Mouse (Mus musculus) thymus, adult 18-20 months (tissue): Measurements from ENCODE around the gene Rbm25.
A peak's percentile ranks its signal among the peaks of the same experiment; 100 is the strongest.

Experiments used
- DNase-seq, 2 experiments: peaks; one replicate each; pipeline ENCODE4 v3.0.0; 2022; ENCODE audit warnings: mixed read lengths in 2 of 2

Gene Rbm25

DNA sequence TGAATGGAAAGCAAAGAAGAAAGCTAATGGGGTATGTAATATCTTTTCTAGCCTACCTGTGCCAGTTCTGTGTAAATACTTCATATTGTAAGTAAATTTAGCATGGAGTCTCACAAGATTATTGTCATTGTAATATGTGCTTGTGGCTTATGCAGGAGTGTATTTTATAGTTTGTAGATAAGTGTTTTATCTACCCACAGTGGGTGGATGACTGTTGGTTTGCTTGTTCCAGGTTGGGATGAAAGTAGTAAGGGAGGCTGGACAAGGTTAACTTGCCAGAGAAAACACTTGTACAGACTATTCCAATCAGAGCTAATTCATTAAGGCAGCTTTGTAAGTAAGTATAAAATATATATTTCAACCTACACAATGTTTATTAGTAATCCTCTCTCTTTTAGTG lies 20.4 kb downstream of the Rbm25 start:
- DNase-seq: no peak

DNA sequence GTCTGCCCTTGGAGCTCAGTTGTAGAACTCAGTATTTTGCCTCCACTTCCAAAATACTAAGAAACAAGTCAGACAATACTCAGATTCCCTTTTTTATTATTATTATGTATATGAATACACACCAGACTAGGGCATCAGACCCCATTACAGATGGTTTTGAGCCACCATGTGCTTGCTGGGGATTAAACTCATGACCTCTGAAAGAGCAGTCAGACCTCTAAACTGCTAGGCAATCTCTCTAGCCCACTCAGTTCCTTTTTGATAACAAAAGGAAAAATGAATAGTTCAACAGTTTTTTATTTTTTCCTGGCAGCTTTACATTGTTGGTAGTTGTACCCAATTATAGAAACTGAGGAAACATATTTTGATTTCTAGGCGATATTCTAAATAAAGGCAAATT lies 54.4 kb downstream of the Rbm25 start:
- no peak for DNase-seq

- DNase-seq: no peak
Observed at GRCm38 (mm10) chr12:83686575-83687350, 55.7 kb downstream of the Rbm25 start.

DNA sequence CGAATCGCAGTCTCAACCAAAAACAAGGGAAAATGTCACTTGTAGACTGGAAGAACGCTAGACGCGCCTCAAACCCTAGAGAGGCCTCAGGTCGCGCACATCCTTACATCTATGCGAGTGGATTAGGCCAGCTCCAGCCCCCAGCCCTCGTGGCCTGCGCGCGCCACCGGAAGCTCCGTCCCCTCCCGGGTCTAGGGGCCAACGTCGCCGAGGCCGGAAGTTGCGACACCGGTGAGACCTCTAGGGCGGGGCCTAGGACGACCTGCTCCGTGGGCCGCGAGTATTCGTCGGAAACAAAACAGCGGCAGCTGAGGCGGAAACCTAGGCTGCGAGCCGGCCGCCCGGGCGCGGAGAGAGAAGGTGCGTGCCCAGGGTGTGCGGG lies 56.9 kb downstream of the Rbm25 start, which contains the start of gene Psen1:
Gene Psen1, plus strand, starts transcription at position 219 of the 382 bp plus-strand sequence.
- peak; percentile 86 to 91 for DNase-seq

GRCm38 (mm10) chr12:83688316-83689086 lies 57.5 kb downstream of the Rbm25 start:
- no peak for DNase-seq

DNA sequence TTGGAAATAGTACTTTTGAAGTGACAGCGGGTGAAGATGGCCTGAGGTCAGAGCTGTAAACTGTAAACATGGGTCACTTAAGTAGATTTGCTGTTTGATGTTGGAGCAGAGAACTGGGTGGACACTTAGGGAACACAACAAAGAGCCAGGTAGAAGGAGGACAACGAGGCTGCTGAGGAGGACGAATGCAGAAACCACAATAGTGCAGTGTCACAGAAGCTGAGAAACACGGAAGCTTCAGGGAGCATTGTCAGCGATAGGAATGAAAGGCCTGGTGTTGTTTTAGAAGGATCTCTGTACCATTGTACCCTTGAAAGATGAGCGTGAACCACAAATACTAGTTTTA lies 58.0 kb downstream of the Rbm25 start:
- peak in 1 of 2 experiments; percentile 23 for DNase-seq

- no peak for DNase-seq
Observed at GRCm38 (mm10) chr12:83694011-83694410, 63.0 kb downstream of the Rbm25 start.

GRCm38 (mm10) chr12:83694669-83695068 lies 63.6 kb downstream of the Rbm25 start:
- DNase-seq: no peak

DNA sequence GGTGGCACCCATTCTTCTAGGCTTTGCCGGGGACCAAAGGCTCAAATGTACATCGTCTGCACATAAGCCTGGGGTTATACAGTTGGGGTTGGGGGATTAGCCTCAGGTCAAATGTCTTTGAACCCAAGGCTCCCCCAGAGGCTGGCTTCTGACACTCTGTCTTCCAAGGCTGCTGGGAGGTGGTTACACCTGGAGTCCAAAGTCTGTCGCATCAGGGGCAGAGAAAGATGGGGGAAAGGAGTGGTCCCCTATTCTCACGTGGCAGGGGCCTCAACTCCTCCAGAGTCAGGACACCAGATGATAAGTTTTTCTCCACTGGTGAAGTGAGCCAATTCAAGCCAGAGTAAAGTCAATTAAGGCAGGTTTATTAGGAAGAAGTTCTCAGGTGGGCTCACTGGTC lies 67.6 kb downstream of the Rbm25 start:
- no peak for DNase-seq

DNA sequence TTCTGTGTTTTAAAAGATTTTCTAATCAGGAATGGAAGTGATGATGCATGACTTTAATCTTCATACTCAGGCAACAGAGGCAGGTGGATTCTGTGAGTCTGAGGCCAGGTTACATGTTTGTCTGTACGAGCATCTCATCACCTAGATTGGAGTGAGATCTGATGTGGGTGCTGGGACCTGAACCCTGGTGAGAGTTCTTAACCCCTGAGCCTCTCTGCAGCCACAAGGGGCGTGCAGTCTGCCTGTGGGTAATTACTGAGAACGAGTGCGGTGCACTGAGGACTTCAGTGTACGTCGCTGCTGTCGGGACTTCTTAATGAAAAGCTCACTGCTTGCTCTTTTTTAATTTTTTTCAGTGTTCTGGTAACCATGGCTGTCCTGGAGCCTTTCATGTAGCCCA lies 70.6 kb downstream of the Rbm25 start:
- DNase-seq: no peak

GRCm38 (mm10) chr12:83702796-83703195 lies 71.8 kb downstream of the Rbm25 start:
- no peak for DNase-seq

DNA sequence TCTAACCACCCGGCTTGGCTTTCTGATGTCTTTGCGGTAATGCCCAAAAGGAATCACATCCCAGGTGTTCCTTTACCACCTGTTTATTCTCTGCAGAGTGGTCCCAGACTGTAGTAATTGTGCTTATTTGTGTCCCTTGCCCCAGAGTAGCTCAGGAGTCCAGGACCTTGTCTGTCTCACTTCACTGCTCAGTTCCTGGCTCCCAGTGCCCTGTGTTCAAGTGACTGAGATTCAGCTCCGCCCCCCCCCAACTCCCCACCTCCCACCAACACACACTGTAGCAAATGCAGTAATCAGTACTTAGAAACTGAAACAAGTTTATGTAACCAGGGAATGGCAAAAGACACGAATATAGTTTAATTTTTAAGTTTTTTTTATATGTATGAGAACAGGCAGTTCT lies 75.9 kb downstream of the Rbm25 start:
- DNase-seq: no peak

DNA sequence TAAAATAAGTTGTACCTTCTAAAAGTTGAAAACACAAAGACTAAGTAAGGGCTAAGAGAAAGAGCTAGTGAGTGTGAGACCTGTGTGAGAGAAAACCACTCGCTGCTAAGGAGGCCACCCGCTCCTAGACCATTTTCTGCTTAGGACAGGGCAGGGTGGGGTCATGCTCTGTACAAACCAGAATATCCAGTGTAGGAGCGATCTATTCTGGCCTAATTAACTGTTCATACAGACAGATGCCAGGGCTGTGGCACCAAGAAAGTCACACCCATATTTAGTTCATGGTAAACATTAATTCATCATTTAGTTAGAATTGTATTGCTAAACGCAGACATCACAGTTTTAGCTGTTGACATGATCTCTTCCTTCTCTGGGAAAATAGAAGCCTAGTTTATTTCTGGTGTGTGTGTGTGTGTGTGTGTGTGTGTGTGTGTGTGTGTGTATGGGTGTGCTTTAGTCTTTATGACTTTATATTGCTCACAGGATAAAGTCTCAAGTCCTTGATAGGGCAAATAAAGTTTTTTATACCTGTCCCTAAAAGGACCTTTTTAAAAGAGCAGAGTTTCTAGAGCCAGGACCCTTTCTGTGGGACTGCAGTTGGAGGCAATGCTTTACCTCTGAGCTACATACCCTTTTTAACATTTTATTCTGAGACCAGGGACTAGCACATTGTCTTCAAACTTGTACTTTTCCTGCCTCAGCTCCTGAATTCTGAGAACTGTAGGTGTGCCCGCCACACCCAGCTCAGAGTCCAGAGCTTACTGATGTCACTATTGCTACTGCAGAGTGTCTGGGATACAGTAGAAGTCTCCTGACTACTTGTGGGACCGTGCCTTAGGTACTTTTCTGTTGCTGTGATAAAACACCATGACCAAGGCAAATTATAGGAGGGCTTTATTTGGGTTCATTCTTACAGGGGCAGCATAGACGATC lies 77.4 kb downstream of the Rbm25 start:
- DNase-seq: no peak

- DNase-seq: no peak
Observed at GRCm38 (mm10) chr12:83709934-83710333, 78.9 kb downstream of the Rbm25 start.

DNA sequence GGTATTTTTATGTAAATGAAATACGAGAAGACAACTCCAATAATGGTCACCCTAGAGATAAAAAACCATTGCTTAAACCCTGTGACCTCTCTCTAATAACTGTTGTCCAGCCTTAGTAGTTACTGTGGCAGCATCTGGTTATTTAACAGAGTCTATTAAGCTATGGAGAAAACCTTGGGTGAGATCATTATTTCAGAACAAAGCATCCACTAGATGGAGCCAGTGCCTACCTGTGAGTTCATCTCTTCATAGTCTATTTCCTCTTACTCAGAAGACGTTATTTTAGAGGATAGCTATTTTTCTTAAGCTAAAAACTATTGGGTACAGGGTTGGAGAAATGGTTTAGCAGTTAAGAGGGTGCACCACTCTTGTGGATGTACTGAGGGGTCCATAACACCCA lies 82.7 kb downstream of the Rbm25 start:
- DNase-seq: no peak

GRCm38 (mm10) chr12:83716416-83717184 lies 85.6 kb downstream of the Rbm25 start:
- DNase-seq: no peak

- DNase-seq: no peak
Observed at GRCm38 (mm10) chr12:83719431-83719830, 88.4 kb downstream of the Rbm25 start.

DNA sequence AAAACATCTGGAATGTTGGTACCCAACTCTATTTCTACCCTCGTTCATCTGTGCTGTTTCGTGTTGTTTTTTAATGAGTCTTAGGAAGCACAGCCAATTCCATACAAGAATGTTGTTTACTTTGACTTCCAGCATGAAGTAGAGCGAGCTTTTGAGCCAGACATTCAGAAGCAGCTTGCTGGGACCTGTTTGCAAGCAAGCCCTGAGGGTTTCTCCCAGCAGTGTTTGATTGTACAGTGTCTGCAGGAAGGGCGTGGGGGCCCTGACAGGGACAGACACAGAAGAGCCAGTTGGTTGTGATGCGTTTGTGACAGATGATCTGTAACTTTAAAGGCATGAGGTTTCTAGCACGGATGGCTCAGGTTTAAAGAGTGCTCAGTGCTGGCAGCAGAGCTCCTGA lies 90.2 kb downstream of the Rbm25 start:
- no peak for DNase-seq

DNA sequence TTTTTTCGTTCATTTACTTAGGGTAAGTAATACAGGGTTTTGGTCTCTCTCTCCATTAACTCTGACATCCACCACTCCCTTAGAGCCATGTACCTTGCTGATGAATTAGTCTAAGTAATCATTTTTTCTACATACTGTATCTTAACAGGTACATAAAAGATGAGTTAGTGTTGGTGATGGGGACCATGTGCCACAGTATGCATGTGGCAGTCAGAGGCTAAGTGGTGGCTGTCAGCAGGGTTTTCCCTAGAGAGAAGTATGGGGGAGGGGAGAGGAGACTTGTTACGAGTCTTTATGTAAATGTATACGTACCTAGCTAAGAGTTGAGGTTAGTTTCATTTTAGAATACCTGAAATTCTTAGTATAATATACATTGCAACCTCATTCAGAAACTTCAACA lies 92.0 kb downstream of the Rbm25 start:
- DNase-seq: no peak

DNA sequence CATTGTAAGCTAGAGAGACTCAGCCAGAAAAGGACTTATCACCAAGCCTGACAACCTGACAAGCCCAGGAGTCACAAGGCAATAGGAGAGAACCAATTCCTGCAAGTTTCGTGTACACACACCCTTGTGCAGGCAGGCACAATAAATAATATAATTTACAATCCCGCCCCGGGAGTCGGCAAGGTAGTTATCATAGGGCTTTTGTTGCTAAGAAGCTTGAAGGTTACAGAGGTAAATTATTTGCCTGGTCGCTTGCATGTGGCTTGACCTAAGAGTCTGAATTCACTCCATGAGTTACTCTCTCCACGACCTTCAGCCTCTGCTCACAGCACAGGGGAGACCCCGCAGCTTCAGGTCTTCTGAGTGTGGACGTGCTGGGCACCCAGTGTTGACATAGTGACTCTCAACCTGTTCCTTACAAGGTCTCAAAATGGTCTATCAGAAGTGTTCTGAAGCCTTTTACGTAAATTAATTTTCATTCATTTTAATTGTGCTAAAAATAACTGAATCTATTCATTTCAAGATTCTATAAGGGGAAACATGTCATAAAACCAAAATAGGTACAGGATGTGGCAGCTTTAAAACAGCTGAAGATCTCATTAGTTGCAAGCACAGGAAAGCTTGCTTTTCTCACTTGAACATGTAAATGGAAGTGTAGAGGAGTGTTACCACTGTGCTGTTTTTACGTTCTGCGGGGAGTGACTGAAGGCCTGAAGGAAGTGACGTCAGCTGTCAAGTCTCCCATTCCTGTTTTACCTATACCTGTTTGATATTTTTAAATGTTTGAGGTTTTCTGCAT lies 95.7 kb downstream of the Rbm25 start:
- DNase-seq: no peak

DNA sequence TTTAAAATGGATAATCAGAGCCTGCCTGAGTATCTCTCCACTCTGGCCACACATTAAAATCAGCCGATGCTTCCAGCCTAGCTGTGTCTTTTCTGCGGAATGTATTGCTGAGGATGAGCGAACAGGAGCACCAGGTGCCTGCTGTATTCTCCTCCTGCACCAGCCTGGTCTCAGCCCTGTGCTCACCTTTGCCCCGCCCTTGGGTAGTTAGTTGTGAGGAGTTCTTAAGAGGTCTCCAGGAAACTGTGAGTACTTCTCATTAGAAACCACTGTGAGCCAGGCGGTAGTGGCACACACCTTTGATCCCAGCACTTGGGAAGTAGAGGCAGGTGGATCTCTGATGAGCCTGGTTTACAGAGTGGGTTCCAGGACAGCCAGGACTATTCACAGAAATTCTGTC lies 101.2 kb downstream of the Rbm25 start:
- no peak for DNase-seq
